Mouse (Mus musculus) midbrain, embryonic 16.5 days (tissue): Measurements from ENCODE around the gene Fam184b. TPM values are rescaled to one million over a fixed set of nuclear protein-coding genes. Genes with fewer than 3 reads are reported as not detected.

Experiments
- ATAC-seq: fragments of 200-750 bp; cut with Nextera tagmentation; 2 replicates; pipeline ENCODE4 v1.8.0; 2017; ENCODE audit warnings: moderate TSS enrichment
- H3K27ac ChIP-seq: fragments of 300-500 bp; sonication (generic); 2 replicates; pipeline ENCODE4 v1.5.1; 2014; ENCODE audit warnings: mild to moderate bottlenecking, low read length, mixed read lengths
- H3K27me3 ChIP-seq: fragments of 300-500 bp; sonication (generic); 2 replicates; pipeline ENCODE4 v1.6.1; 2014; ENCODE audit warnings: low read depth, low read length, mixed read lengths; ENCODE audit not compliant: control insufficient read depth, insufficient read depth
- H3K36me3 ChIP-seq: fragments of 300-500 bp; sonication (generic); 2 replicates; pipeline ENCODE4 v1.6.1; 2014; ENCODE audit warnings: mild to moderate bottlenecking, low read length, moderate library complexity, mixed read lengths; ENCODE audit not compliant: control insufficient read depth, insufficient read depth
- H3K4me1 ChIP-seq: fragments of 300-500 bp; sonication (generic); 2 replicates; pipeline ENCODE4 v1.6.1; 2014; ENCODE audit warnings: mild to moderate bottlenecking, low read length, mixed read lengths; ENCODE audit not compliant: control insufficient read depth, insufficient read depth
- H3K4me2 ChIP-seq: fragments of 300-500 bp; sonication (generic); 2 replicates; pipeline ENCODE4 v1.6.1; 2014; ENCODE audit warnings: mild to moderate bottlenecking, low read length, mixed read lengths
- H3K4me3 ChIP-seq: fragments of 300-500 bp; sonication (generic); 2 replicates; pipeline ENCODE4 v1.5.1; 2014; ENCODE audit warnings: low read depth, mild to moderate bottlenecking, low read length, moderate library complexity, mixed read lengths
- H3K9ac ChIP-seq: fragments of 300-500 bp; sonication (generic); 2 replicates; pipeline ENCODE4 v1.6.1; 2014; ENCODE audit warnings: low read depth, low read length, mixed read lengths
- H3K9me3 ChIP-seq: fragments of 300-500 bp; sonication (generic); replicated peaks from 2 replicates; pipeline ENCODE4 v1.6.1; 2014; ENCODE audit warnings: mild to moderate bottlenecking, low read length, mixed read lengths; ENCODE audit not compliant: control insufficient read depth, poor library complexity, severe bottlenecking
- WGBS: fragments of 180-500 bp; shearing (Covaris S2); extraction: QIAGEN DNeasy Blood & Tissue Kit; methylation state at CpG from one replicate; pipeline ENCODE4 v1.1.7; 2014; 5-methylcytosine and 5-hydroxymethylcytosine counted together
- polyA plus RNA-seq: library from polyadenylated mRNA; unstranded; fragments of >200 nt; fragmentation: Nextera tagmentation; extraction: Ambion mirVana; gene quantifications from 2 replicates; pipeline ENCODE4 v1.2.1, GENCODE M21; 2015

Gene Fam184b
- polyA plus RNA-seq, 1 experiment from 2014 or later = 9.4 TPM

- Histone ChIP-seq H3K4me1 (peaks cover 9% of the 10 kb centered on the region), H3K27me3 (no peaks in the 10 kb centered on the region), H3K9me3 (no peaks in the 10 kb centered on the region), H3K4me3 (peak overlapping the region; percentile 80), H3K4me2 (peak overlapping the region; percentile 84), H3K27ac (no peak overlapping the region), H3K36me3 (no peaks in the 10 kb centered on the region), H3K9ac (peak overlapping the region; percentile 76; the same call in 1 of the 2 replicates)
- ATAC-seq = no peak
- WGBS = 70% methylated on average over 9 of the region's 9 CpGs
These were observed 145.2 kb downstream of the Fam184b start for GRCm38 (mm10) chr5:45494093-45494755.

DNA sequence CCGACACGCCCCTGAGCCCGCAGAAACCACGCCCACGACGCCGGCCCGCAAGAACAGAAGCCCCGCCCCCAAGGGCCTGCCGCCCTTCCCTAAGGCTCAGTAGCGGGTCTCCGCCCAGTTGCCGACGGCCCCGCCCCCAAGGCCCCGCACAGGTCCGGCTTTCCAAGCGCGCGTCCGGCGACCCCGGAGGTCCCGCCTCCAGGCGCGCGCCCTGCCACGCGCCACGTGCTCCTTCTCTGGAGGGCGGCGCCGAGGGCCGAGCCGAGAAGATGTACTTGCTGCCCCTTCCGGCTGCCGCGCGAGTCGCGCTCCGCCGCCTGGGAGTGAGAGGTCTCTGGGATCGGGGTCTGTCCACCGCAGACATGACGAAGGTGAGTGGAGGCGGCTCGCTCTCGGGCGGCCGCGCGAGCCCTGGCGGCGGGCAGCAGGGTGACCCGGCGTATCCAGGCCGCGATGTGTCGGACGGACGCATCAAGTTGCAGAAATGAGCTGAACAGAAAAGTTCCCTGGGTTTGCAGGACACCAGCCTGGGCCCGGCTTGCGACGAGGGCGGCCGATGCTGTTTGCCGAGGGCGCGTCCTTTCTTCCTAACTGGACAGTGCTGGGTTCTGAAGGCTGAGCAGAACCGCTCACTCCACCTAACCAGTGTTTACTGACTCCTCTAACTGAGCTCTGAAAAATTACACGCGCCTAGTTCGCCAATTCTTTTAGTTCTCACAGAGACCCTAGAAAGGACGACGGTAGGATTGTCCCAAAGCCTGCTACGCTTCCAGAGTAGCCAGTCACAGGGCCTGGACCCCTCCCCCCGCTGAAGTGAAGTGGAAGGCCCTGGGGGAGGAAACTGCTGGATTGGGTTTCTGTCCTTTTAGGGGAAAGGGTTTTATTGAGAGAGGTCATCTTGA is 146.0 kb downstream of the Fam184b start, which contains the start of gene Lap3:
Gene Lap3, plus strand, starts transcription at position 184 of the 902 bp plus-strand sequence.
- Histone ChIP-seq H3K9me3 (no peaks in the 10 kb centered on the region), H3K9ac (peak within 1 kb of the TSS; percentile 76), H3K36me3 (no peaks in the 10 kb centered on the region), H3K4me3 (peak within 1 kb of the TSS; percentile 80), H3K27ac (peak within 1 kb of the TSS; percentile 60), H3K4me1 (peaks cover 9% of the 10 kb centered on the region), H3K27me3 (no peaks in the 10 kb centered on the region), H3K4me2 (peak within 1 kb of the TSS; percentile 84)
- under 1% methylated on average over 76 of the region's 78 CpGs for WGBS
- peak; percentile 95 for ATAC-seq

- 33% methylated on average over 4 of the region's 4 CpGs for WGBS
- ATAC-seq = no peak
- no peak overlapping the region for H3K4me2 ChIP-seq
These were observed 147.6 kb downstream of the Fam184b start for GRCm38 (mm10) chr5:45491776-45492175.

GRCm38 (mm10) chr5:45483654-45484053 is 155.8 kb downstream of the Fam184b start:
- Histone ChIP-seq H3K4me3 (no peak overlapping the region), H3K27ac (no peak overlapping the region), H3K4me1 (no peaks in the 10 kb centered on the region), H3K9ac (no peak overlapping the region), H3K4me2 (no peak overlapping the region), H3K9me3 (no peaks in the 10 kb centered on the region), H3K36me3 (no peaks in the 10 kb centered on the region), H3K27me3 (no peaks in the 10 kb centered on the region)
- ATAC-seq = no peak
- WGBS = 90% methylated on average over 1 of the region's 1 CpGs

More at GRCm38 (mm10) chr5:45491776-45492175, 147.6 kb downstream of the Fam184b start:
- H3K27ac ChIP-seq = no peak overlapping the region
- no peaks in the 10 kb centered on the region for H3K27me3 ChIP-seq
- H3K9me3 ChIP-seq = no peaks in the 10 kb centered on the region
- H3K36me3 ChIP-seq = no peaks in the 10 kb centered on the region
- H3K4me3 ChIP-seq = no peak overlapping the region
- H3K4me1 ChIP-seq = peaks cover 9% of the 10 kb centered on the region
- H3K9ac ChIP-seq = no peak overlapping the region

DNA sequence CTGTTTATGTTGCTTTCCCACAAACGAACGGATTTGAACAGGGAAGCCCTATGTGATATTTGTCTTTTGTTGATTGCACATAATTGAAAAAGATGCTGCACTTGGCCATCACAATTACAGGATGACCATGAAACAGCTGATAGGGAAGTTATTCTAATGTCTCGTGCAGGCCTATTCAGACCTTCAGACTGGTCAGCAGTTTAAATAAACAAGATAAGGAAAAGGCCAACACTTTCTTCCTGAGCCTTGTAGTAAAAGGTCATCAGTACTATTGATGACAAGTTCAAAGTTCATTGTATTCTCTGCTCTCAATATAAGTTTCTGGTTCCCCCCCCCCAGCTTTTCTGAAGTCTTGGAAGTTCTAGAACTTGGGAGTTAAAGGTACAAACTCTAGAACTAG is 156.8 kb downstream of the Fam184b start:
- no peaks in the 10 kb centered on the region for H3K36me3 ChIP-seq
- no peak overlapping the region for H3K9ac ChIP-seq
- no peaks in the 10 kb centered on the region for H3K27me3 ChIP-seq
- H3K4me2 ChIP-seq = no peak overlapping the region
- H3K27ac ChIP-seq = no peak overlapping the region
- no peaks in the 10 kb centered on the region for H3K9me3 ChIP-seq
- H3K4me1 ChIP-seq = no peaks in the 10 kb centered on the region
- no peak for ATAC-seq
- no peak overlapping the region for H3K4me3 ChIP-seq
- WGBS = 85% methylated on average over 3 of the region's 3 CpGs

- Histone ChIP-seq H3K4me3 (no peak overlapping the region), H3K9ac (no peak overlapping the region), H3K36me3 (no peaks in the 10 kb centered on the region), H3K27me3 (no peaks in the 10 kb centered on the region), H3K4me1 (no peaks in the 10 kb centered on the region; the same call in 1 of the 2 replicates), H3K9me3 (no peaks in the 10 kb centered on the region), H3K27ac (no peak overlapping the region), H3K4me2 (no peak overlapping the region)
- no peak for ATAC-seq
- whole genome bisulfite sequencing = 92% methylated on average over 2 of the region's 2 CpGs
These were observed 158.3 kb downstream of the Fam184b start for GRCm38 (mm10) chr5:45481125-45481524.

- H3K4me3 ChIP-seq = no peak overlapping the region
- no peak for ATAC-seq
- no peak overlapping the region for H3K9ac ChIP-seq
- H3K4me1 ChIP-seq = no peaks in the 10 kb centered on the region; the same call in 1 of the 2 replicates
- H3K9me3 ChIP-seq = no peaks in the 10 kb centered on the region
- H3K27me3 ChIP-seq = no peaks in the 10 kb centered on the region
- no peaks in the 10 kb centered on the region for H3K36me3 ChIP-seq
- WGBS = 96% methylated on average over 1 of the region's 1 CpGs
- no peak overlapping the region for H3K4me2 ChIP-seq
- H3K27ac ChIP-seq = no peak overlapping the region
These were observed 159.3 kb downstream of the Fam184b start for GRCm38 (mm10) chr5:45480066-45480465.
